ENCODE assay signal across 14 mouse cellular contexts in the genomic region with DNA sequence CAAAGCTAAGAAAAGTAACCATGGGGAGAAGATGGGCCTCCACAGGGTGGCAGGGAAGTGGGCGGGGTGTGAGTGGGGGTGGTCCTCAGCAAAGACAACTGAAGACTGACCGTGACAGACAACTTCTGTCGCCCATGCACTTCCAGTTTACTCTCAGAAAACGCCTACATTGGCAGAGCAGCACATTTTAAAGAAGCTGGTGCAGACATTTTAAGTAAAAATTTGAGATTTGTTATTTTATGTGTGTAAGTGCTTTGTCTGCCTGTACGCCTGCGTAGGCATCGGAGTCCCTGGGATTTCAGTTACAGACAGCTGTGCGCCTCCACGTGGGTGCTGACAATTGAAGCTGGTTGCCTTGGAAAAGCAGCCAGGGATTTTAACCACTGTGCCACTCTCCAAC. TPM values are rescaled to one million over a fixed set of nuclear protein-coding genes. Genes with fewer than 3 reads are reported as not detected.
DNase-seq lines count a peak whose midpoint lies in the region.
"Had no signal": no experiment of that assay in that cellular context is flagged by ENCODE, and none has a peak within 500 bp of the region (broad histone marks: within the 10 kb centered on the region; RNA-seq: fewer than 3 reads in every experiment).

No protein-coding gene starts in this region.

- intact Hi-C loops in left cerebral cortex, postnatal 14 days (cut with DNase I) = loop anchor here (10.0 kb wide), 1 partner anchor 434 kb away; no protein-coding TSS in a partner anchor

- DNase-seq in layer of hippocampus, adult 11-12 months (ENCODE audit: low spot score) = peak; percentile 28
- no peak for DNase-seq in layer of hippocampus, adult 9-10 months (ENCODE audit: low spot score)
- DNase-seq in right cerebral cortex, adult 18-20 months = peak; percentile 83
- DNase-seq in right cerebral cortex, postnatal 4 days = no peak
- peak; percentile 61 to 72 for DNase-seq in left cerebral cortex, postnatal 14 days (ENCODE audit: low spot score in 2 of 2)
- peak; percentile 59 for DNase-seq in telencephalon, adult 2 months (ENCODE audit: low read depth, low spot score)
- DNase-seq in gastrocnemius, adult 8-10 months (ENCODE audit: low spot score in 2 of 2) = no peak
- DNase-seq in cerebellum, postnatal 36 days = no peak
- DNase-seq: adrenal gland, postnatal 14 days; cerebellum, adult 9-11 months; gastrocnemius, postnatal 36 days; heart, postnatal 4 days; liver; thymus, adult 18-20 months had no signal

RNA-seq across cellular contexts. Expression of a gene that starts 32.4 kb away (rescaled TPM):
- total RNA-seq in left cerebral cortex, postnatal 14 days (2021) = 10 to 100 TPM; 12.5 to 13.4 TPM
- total RNA-seq in gastrocnemius, adult 8-10 months (2022) = 10 to 100 TPM in 3 of 4 experiments, 1 to 10 TPM in 1; 8.9 to 11.6 (median 11.4) TPM

Comparison
In these comparisons a context has a peak if more than half of its experiments do, and no peak if none do; other contexts are left out.
1. DNase-seq: peak in layer of hippocampus, adult 11-12 months (single experiment), right cerebral cortex, adult 18-20 months (single experiment), left cerebral cortex, postnatal 14 days (2 of 2) and telencephalon, adult 2 months (single experiment); none in layer of hippocampus, adult 9-10 months (single experiment), right cerebral cortex, postnatal 4 days (single experiment), gastrocnemius, adult 8-10 months (0 of 2) and cerebellum, postnatal 36 days (0 of 2).